Mouse (Mus musculus) kidney, adult 2 months (tissue): ENCODE data around the gene Itga11.

ENCODE experiments used
- CTCF ChIP-seq: fragments of 200-500 bp; conservative IDR thresholded peaks from 2 replicates; pipeline ENCODE4 v1.5.1; 2011; ENCODE audit warnings: low read depth, mild to moderate bottlenecking, control low read depth, low read length, moderate library complexity, mixed read lengths; ENCODE audit not compliant: insufficient read depth, insufficient read length
- POLR2A ChIP-seq: fragments of 200-500 bp; IDR thresholded peaks from one replicate; pipeline ENCODE4 v1.6.1; 2011; ENCODE audit warnings: low read depth, low read length, control low read depth

GRCm38 (mm10) chr9:62777461-62777860 is 99.8 kb downstream of the Itga11 start:
- TF ChIP-seq POLR2A (no peak), CTCF (peak; percentile 91)
